Mouse (Mus musculus) embryonic fibroblast, embryonic 13.5 days (primary cell): Measurements from ENCODE around the gene Dazap1.

Source experiments
- CTCF ChIP-seq: IDR thresholded peaks from 2 replicates; pipeline ENCODE4 v1.5.1; 2011; ENCODE audit warnings: mild to moderate bottlenecking, control low read depth, low read length, moderate library complexity, borderline replicate concordance; ENCODE audit not compliant: insufficient read depth
- POLR2A ChIP-seq: IDR thresholded peaks from 2 replicates; pipeline ENCODE4 v1.6.1; 2011; ENCODE audit warnings: low read depth, mild to moderate bottlenecking, control low read depth, low read length, moderate library complexity

- TF ChIP-seq CTCF (no peak), POLR2A (no peak)
Measured at GRCm38 (mm10) chr10:80329273-80330081, 68.2 kb downstream of the Dazap1 start, which contains the start of the genes Pcsk4 and Reep6.
